Mouse (Mus musculus) Patski (cell line): ENCODE results near the gene Ppp1r12b. TPM values are rescaled to one million over a fixed set of nuclear protein-coding genes. Genes with fewer than 3 reads are reported as not detected.
A peak's percentile ranks its signal among the peaks of the same experiment; 100 is the strongest.

ENCODE experiments used
- ATAC-seq: fragments of 100-300 bp; one replicate; pipeline ENCODE4 v1.8.0; 2021
- CTCF ChIA-PET: fragments of 350-600 bp; sonication (Branson Sonifier 250); formaldehyde crosslinking; loops from one replicate; lab custom pipeline; 2022; ENCODE audit warnings: inconsistent platforms; lab: Charles Lee
- POLR2A ChIA-PET: fragments of 350-600 bp; sonication (Branson Sonifier 250); formaldehyde crosslinking; loops from one replicate; lab custom pipeline; 2022; ENCODE audit warnings: antibody characterized with exemption, inconsistent platforms; lab: Charles Lee
- DNase-seq: peaks from one replicate; pipeline ENCODE4 v3.0.0-alpha.2; 2011; ENCODE audit warnings: low read depth, low spot score
- H3K27me3 ChIP-seq: fragments of 371-371 bp; one replicate; pipeline ENCODE4 v1.5.1; 2021
- CTCF ChIP-seq: fragments of 100-300 bp; IDR thresholded peaks from one replicate; pipeline ENCODE4 v1.5.1; 2021
- in situ Hi-C: fragments of 300-500 bp; cut with MboI; formaldehyde crosslinking; loops from 3 replicates; pipeline ENCODE4 v1.11.1; 2018; ENCODE audit warnings: low pct_unique_long_range_greater_than_20kb, mixed read lengths
- polyA plus RNA-seq: library from polyadenylated mRNA; unstranded; gene quantifications from one replicate; pipeline ENCODE4 v1.2.3, GENCODE M21; 2021

The Ppp1r12b gene
- polyA plus RNA-seq, 1 experiment from 2014 or later, result 4.2 TPM

GRCm38 (mm10) chr1:134987962-134988341 is 32.2 kb upstream of the Ppp1r12b start:
- H3K27me3 ChIP-seq, result no peaks in the 10 kb centered on the region
- no peak for ATAC-seq
- no peak for TF ChIP-seq CTCF
- no peak for DNase-seq
- ChIA-PET CTCF (interaction anchor here (1.9 to 4.6 kb wide), 2 partner anchors 40 to 119 kb away, joined by 6 to 40 read pairs; no protein-coding TSS in a partner anchor), POLR2A (no interaction called here)
- in situ Hi-C loops, result loop anchor here (5.0 kb wide), 1 partner anchor 119 kb away; the partner anchor contains the start of gene Lgr6

- ChIA-PET POLR2A (no interaction called here), CTCF (interaction anchor here (4.6 kb wide), 1 partner anchor 120 kb away, joined by 40 read pairs; no protein-coding TSS in a partner anchor)
- no peaks in the 10 kb centered on the region for H3K27me3 ChIP-seq
- DNase-seq (no peak), ATAC-seq (no peak)
- TF ChIP-seq CTCF, result no peak
- in situ Hi-C loops, result loop anchor here (5.0 kb wide), 1 partner anchor 120 kb away; the partner anchor contains the start of gene Lgr6
Observed at GRCm38 (mm10) chr1:134987173-134987961, 31.6 kb upstream of the Ppp1r12b start.

GRCm38 (mm10) chr1:134972920-134973319 is 17.2 kb upstream of the Ppp1r12b start:
- peak; percentile 60 for TF ChIP-seq CTCF
- in situ Hi-C loops, result no loop called here
- no peak for ATAC-seq
- no peak for DNase-seq
- H3K27me3 ChIP-seq, result no peaks in the 10 kb centered on the region
- ChIA-PET CTCF (interaction anchor here (1.3 to 2.3 kb wide), 2 partner anchors 134 to 137 kb away, joined by 7 to 10 read pairs; no protein-coding TSS in a partner anchor), POLR2A (interaction anchor here (0.6 kb wide), 1 partner anchor 14 kb away, joined by 7 read pairs; no protein-coding TSS in a partner anchor)

GRCm38 (mm10) chr1:134965430-134965829 is 9.7 kb upstream of the Ppp1r12b start:
- no peaks in the 10 kb centered on the region for H3K27me3 ChIP-seq
- TF ChIP-seq CTCF, result no peak
- no peak for DNase-seq
- POLR2A ChIA-PET, result no interaction called here
- CTCF ChIA-PET, result no interaction called here
- in situ Hi-C loops, result no loop called here
- ATAC-seq, result no peak

- ATAC-seq (peak; percentile 39), DNase-seq (no peak)
- ChIA-PET CTCF (interaction anchor here (0.7 to 3.1 kb wide), 6 partner anchors 20 to 169 kb away, joined by 3 to 8 read pairs (median 5); partner anchors contain the start of gene Lgr6), POLR2A (no interaction called here)
- no peaks in the 10 kb centered on the region for H3K27me3 ChIP-seq
- peak; percentile 57 for TF ChIP-seq CTCF
- in situ Hi-C loops, result no loop called here
Observed at GRCm38 (mm10) chr1:134962821-134963220, 7.1 kb upstream of the Ppp1r12b start.

- in situ Hi-C loops, result no loop called here
- ChIA-PET POLR2A (no interaction called here), CTCF (interaction anchor here (0.9 to 3.1 kb wide), 8 partner anchors 27 to 178 kb away, joined by 3 to 8 read pairs (median 4); partner anchors contain the start of gene Lgr6)
- ATAC-seq (peak; percentile 95), DNase-seq (no peak)
- TF ChIP-seq CTCF, result no peak
- no peaks in the 10 kb centered on the region for H3K27me3 ChIP-seq
Observed at GRCm38 (mm10) chr1:134962053-134962803, 6.5 kb upstream of the Ppp1r12b start, which contains the start of gene Ube2t. TSS of gene Ube2t (plus strand) at chr1:134962565.

- ChIA-PET CTCF (interaction anchor here (3.1 kb wide), 1 partner anchor 145 kb away, joined by 8 read pairs; the partner anchor contains the start of gene Lgr6), POLR2A (no interaction called here)
- H3K27me3 ChIP-seq, result no peaks in the 10 kb centered on the region
- TF ChIP-seq CTCF, result peak; percentile 48
- ATAC-seq, result no peak
- in situ Hi-C loops, result no loop called here
- DNase-seq, result no peak
Observed at GRCm38 (mm10) chr1:134960634-134961033, 4.9 kb upstream of the Ppp1r12b start.

- POLR2A ChIA-PET, result interaction anchor here (1.1 kb wide), 1 partner anchor 192 kb away, joined by 5 read pairs; the partner anchor contains the start of gene Arl8a
- no peaks in the 10 kb centered on the region for H3K27me3 ChIP-seq
- ATAC-seq, result peak; percentile 12
- no peak for TF ChIP-seq CTCF
- no peak for DNase-seq
- CTCF ChIA-PET, result no interaction called here
- in situ Hi-C loops, result no loop called here
Observed at GRCm38 (mm10) chr1:134955050-134955636, 599 bp downstream of the Ppp1r12b start.

- DNase-seq, result no peak
- ATAC-seq, result no peak
- no peak for TF ChIP-seq CTCF
- in situ Hi-C loops, result no loop called here
- H3K27me3 ChIP-seq, result no peaks in the 10 kb centered on the region
- ChIA-PET CTCF (no interaction called here), POLR2A (no interaction called here)
Observed at GRCm38 (mm10) chr1:134949946-134950345, 5.8 kb downstream of the Ppp1r12b start.

GRCm38 (mm10) chr1:134947590-134947989 is 8.2 kb downstream of the Ppp1r12b start:
- ATAC-seq (no peak), DNase-seq (no peak)
- CTCF ChIA-PET, result no interaction called here
- POLR2A ChIA-PET, result no interaction called here
- no peak for TF ChIP-seq CTCF
- in situ Hi-C loops, result no loop called here
- no peaks in the 10 kb centered on the region for H3K27me3 ChIP-seq
